Mouse (Mus musculus) right cerebral cortex, postnatal 4 days (tissue): ENCODE measurements around the gene Gm12166.
"Not testable (repeated sequence)": the region's sequence is repeated elsewhere in the genome, so short reads cannot be mapped to it uniquely, and the experiment has no call there.

Source experiments
- DNase-seq: peaks from one replicate; pipeline ENCODE4 v3.0.0-alpha.2; 2022

The Gm12166 gene

DNA sequence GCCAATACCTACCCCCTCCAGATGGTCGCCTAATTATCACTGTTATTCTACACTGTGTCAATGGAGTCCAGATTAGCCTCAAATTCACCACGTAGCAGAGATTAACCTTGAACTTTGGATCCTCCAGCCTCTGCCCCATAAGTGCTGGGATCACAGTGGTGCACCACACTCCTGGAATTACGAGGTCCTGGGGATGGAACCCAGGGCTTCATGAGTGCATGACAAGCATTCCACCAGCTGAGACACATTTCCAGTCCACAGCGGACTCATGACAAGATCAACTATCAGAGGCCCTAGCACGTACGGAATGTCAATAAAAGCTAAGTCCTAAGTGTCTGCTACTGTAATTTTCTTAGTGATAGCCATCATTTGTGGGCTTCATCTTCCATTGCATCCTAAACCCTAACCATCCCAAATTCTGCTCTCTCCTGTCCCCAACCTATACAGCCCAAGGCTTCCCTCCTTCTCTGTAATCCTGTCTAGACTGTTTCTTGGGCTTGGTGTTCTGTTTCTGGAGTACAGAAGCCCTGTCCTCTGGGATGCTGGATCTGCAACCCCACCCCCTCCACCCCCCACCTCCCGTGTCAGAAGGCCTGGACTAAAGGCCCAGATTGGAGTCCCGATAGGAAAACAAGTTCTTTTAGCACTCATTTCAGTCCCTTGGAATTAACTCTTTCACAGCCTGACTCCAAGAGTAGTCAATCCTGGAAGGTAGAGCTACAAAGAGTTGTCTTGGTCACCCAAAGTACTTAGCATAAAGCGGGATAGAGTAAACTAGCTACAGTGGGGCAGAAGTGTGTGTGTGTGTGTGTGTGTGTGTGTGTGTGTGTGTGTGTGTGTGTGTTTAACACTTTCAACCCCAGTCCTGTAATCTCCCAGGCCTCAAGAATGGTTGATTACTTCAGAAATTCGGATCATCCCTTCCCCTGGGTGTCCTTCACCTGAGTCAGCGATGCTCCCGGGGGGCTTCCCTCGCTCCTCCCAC lies 3.1 kb upstream of the Gm12166 start:
- DNase-seq: no peak

DNA sequence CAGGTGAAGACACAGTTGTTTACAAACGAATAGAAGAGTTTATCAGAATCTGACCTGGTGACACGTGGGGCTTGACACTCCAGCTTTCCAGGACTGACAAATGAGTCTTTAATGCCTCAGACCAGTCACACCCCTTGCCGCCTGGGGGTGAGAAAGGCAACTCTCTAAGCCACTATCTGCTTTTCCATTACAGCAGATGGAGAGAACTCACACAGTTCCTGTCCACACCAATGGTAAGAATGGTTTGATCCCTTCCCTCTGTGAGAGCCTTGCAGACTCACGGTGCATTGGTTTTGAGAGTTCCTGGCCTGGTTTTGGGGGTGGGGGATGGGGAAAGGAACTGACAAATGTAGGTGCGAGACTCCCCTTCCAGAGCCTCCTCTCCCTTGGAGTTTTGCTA lies 2.2 kb upstream of the Gm12166 start:
- DNase-seq: no peak

DNA sequence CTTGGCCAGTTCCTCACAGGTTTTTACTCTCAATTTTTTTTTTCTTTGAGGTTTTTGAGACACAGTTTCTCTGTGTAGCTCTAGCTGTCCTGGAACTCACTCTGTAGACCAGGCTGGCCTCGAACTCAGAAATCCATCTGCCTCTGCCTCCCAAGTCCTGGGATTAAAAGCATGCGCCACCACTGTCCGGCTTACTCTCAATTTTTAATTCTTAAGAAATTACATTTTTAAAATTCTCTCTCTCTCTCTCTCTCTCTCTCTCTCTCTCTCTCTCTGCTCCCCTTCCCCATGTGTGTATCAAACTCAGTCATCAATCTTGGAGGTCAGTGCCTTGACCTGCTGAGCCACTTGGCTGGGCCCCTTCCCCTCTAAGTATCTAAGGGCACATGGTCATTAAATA lies 1.3 kb upstream of the Gm12166 start:
- DNase-seq: not testable (repeated sequence)

DNA sequence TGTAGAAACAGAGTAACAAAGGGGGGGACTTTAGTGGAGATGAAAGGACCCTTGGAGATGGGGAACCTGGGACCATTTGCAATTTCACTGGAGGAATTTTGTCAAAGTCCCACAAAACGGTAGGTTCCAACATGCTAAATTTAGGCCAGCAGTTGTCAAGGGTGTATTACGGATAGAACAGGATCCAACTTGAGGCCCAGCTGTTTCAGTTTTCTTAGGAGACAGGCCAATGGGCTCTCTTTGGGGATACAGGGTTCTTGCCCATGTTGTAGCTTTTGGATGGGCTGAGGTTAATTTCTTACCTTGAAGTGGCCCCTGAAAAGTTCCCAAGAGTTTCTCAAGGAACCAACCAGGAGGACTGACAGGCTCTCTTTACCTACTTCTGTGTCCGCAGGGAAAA lies 4.9 kb downstream of the Gm12166 start:
- no peak for DNase-seq

DNA sequence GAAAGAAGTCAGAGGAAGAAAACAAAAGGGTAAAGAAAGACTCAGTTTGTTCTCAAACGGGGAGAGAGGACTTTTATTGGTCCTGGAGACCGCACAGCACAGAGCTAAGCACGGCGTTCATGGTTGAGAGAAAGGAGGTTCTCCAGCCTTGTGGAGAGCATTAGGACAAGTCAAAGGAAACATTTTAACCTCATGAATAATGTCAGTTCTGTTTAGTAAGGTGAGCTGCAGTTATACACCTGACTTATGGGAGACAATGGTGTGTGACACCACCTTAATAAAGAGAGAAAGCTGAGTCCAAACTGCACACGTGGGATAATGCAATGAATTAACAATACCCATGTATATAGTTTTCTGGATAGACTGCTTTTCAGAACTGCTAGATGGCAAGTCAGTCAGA lies 7.3 kb downstream of the Gm12166 start:
- no peak for DNase-seq

DNA sequence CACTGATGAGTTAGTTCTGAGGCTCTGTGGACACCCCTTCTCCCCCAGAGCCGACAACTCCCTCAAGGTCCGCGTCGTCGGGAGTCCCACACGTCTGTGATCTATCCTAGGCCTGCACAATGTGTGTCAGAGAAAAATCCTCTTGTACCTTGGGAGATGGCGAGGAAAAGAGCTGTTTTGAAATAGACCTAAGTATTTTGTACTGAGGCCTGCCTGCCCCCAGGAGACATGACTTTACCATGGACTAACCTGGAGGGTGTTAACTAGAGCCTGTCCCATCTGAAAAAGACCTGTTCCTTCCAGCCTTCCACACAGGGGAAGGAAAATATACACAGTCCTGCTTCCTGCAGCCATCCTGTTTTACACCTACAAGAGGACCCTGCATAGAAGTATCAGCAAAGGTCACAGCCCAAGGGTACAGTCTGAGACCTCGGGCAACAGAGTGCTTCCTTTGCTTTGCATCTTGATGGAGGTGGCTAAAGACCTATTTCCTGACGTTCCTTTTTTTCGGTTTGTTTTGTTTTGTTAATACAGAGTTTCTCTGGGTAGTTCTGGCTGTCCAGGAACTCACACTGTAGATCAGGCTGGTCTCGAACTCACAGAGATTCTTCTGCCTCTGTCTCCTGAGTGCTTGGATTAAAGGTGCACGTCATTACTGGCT lies 10.4 kb downstream of the Gm12166 start:
- no peak for DNase-seq

DNA sequence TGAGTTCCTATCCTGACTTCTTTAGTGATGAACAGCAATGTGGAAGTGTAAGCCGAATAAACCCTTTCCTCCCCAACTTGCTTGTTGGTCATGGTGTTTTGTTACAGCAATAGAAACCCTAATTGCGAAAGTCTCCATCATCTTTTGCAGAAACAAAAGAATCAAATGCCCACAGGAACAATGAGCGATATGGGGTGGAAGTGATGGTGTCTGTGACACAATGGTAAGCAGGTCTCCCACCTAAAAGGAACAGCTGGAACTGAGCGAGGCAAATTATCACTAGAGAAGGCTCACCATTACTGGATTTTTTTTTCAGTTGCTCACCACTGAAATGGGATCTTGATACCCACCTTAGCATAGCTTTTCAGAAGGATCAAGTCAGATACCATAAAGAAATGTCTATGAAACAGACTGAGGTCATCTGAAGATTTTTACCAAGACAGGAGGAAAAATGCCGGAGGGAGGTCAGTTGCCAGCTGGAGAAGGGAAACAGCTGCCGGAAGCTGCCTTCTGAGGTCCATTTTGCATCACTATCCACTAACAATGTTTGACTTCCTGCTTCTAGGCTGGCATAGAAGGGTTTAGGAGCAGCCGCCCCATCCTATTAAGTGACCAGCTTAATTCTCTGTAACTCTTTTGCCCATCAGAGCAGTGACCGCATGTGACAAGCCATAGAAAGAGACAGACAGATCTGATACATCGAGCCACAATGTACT lies 11.1 kb downstream of the Gm12166 start:
- DNase-seq: no peak

DNA sequence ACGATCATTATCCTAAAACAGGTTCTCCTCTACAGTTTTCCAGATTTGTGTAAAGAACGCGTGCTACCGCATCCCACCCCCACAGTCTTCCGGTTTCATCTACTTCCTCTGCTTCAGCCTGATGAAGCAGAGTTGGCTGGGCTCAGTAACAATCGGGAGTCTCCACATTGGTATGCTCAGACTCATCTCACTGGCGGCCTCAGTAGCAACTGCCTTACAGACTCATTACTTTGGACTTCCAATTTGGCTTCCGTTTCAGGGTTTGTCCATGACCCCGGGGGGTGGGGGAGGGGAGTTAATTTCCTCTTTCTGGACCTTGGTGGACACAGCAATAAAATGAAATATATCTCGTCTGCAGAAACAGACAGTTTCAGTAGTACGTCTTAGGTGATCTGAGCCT lies 12.8 kb downstream of the Gm12166 start:
- no peak for DNase-seq

DNA sequence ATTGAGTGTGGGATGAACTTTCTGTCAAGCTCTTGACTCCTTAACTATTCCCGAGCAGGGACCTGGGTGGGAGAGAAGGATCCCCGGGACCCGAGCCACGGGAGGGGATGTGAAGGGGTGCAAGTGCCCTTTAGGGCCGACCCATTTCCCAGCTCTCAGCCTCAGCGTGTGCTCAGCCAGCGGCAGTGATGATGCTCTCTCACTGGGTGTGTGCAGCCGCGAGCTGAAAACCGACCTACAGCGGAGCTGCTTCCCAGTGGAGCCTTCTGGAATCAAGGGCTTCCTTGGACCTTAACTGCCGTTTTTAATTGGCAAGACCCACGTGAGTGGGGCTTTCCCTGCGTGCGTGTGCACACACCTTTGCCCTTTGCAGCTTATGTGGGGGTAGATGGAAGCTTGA lies 13.2 kb downstream of the Gm12166 start:
- DNase-seq: no peak

DNA sequence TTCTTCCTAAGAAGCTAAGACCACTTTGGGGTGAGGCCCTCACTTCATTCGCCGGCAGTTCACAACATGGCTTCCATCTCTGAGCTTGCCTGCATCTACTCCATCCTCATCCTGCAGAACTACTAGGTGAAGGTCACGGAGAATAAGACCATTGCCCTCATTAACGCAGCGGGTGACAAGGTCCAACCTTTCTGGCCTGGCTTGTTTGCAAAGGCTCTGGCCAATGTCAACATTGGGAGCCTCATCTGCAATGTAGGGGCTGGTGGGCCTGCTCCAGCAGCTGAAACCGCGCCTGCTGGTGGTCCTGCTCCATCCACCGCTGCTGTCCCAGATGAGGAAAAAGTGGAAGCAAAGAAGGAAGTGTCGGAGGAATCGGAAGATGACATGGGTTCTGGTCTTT lies 15.7 kb downstream of the Gm12166 start:
- no peak for DNase-seq

DNA sequence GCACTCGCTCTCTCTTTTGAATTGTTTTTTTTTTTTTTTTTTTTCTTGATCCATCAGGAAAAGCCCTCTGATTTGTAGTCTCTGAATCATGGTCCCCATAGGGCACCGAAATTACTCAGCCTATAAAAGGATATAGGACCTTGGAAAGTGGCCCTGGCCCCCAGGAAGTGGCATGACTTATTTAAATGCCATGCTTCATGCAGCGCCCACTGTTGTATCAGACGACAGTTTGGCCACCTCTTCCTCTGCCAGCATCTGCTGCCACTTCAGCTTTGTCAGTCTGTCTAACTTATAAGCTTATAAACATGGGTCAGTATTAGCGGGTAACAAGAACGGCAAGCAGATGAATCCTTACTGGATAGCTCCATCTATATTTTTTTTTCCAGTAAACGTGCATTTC lies 19.2 kb downstream of the Gm12166 start:
- DNase-seq: no peak

DNA sequence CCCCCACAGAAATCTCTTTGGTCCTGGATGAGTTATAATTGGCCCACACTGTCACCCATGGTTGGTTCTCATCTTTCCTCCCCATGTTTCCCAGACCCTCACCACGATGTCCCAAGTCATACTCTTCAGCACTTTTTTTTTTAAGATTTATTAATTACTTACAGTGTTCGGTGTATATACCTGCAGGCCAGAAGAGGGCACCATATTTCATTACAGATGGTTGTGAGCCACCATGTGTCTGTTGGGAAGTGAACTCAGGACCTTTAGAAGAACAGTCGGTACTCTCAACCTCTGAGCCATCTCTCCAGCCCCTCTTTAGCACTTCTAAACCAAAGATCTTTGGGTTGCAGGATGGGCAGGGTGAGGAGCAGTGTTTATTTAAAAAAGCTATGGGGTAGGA lies 20.7 kb downstream of the Gm12166 start:
- no peak for DNase-seq

DNA sequence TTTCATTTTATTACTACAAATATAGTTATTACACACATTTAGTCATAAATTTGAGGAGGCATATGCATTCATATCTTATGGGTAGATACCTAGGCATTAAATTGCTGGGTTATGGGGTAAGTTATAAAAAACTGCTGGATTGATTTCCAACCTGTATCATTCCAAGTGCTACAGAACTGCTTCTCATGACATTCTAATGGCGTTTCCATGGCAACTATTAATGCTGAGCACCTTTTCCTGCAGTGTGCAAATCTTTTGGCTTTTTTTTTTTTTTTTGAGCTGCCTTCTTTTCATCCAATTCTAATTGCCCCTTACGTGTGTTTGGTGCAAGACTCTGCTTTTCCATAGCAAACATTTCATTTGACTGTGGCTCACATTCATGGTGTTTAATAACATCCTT lies 22.1 kb downstream of the Gm12166 start:
- DNase-seq: no peak

DNA sequence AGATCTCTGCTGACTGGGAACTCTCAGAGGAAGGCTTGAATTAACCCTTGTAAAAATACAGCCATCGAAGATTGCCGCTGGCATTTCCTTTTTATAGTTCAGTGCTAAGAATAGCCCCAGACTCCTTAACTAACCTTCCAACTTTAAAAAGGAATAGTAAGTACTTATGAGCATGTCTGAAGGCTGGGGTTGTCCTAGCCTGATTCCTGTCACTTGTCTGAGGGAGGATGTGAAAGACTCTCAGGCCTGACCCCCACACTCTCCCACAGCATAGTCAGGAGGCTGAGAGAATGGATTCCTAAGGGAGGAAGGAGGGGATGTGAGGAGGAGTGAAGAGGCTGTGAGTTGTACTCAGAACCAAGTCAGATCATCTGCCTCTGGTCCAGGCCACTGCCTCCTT lies 22.6 kb downstream of the Gm12166 start:
- no peak for DNase-seq

DNA sequence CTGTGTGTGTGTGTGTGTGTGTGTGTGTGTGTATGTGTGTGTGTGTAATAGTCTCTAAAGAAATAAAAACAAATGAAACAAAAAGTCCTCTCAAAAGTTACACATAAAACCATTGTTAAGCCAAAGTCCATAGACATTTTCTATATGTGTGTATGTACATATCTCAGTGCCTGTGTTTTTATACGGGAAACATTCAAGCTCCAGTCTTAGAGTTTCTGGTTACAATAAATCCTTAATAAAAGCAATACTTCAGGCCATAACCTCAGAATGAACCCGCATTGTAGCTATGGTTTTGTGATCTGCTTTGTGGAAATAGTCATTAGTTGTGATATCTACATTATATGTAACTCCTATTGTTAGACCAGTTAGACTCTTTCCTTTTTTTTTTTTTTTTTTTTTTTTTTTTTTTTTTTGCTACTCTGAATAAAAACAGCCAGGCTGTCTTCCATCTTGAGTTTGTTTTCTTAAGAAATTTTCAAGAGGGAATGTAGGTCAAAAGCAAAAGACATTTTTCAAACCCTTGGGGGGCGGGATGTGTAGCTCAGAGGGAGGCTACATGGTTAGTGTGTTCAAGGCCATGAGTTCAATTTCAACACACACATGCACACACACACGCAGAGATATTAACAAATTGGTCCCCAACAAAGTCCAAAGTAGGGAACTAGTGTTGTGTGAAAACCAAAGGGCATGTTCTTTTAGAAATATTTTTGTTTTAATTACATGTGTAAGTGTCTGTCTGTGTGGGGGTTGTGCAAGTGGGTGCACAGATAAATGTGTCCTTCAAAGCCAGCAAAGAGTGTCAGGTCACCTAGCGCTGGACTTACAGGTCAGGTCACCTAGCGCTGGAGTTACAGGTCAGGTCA lies 23.9 kb downstream of the Gm12166 start:
- no peak for DNase-seq

DNA sequence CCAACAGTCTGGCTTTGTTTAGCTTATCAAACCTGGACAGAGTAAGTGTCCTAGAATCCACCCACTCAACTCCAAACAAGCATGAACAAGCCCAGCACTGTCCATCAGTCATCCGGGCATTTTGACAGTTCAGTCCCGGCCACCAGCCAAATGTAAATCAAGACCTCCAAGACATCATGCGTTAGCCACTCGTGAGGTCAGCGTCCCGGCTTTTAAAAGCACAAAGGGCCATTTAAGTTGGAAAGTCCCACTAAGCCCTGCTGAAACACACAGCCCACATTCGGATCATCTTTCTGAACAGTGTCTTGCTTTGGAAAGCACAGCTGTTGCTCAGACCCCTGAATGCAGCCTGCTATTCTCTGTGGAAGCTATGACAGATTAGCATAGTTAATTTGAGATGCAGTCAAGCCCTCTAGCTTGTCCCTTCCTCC lies 26.1 kb downstream of the Gm12166 start:
- DNase-seq: no peak

DNA sequence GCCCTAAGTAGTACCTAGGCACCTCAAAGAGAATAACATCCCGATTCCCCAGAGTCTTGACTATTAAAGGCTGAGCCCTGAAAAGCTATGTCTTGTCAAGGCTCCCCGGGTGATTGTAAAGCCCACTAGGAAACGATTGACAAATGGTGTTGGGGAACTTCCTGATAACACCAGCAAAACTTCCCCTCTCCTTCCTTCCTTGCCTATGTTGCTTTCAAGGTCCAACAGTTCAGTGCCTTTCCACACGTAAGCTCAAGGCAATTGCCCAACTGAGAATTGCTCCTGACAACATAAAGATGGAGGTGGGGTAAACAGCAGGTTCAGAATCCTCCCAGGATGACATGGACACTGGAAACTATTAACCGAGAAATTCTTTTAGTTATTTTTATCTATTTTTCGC lies 29.1 kb downstream of the Gm12166 start:
- no peak for DNase-seq

DNA sequence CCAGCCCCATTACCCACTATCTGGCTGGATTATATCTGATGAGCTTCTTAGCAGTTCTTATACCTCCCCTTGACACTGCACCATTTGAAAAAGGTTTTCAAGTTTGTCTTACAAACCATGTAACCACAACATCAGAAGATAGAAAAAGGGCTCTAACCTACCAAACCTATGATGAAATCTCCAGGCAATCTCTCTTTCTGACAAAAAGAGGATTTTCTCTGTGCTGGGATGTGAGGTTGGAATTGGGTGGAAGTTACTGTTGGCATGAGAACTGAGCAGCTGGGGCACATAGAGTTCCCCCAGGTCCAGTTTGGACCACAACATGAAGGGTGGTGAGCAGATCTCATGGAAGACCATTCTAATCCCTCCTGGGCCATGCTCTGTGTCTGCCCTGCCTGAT lies 30.3 kb downstream of the Gm12166 start:
- DNase-seq: no peak

DNA sequence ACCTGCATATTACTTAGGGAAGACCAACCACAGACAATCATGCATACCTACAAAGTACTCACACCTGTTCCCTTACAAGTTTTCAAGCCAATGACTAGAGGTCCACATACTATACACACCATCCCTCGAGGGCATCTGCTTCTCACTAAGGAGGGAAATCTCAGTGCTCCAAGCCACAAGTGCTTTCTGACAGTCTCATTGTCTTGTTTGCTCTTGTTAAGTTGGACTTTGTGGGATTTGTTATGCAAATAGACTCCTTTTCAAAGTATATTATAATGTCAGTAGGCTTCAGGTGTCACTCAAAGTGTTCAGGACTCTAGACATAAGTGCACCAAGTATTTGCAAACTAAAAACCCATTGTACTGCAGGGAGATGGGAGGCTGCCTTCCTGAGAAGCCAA lies 31.9 kb downstream of the Gm12166 start:
- no peak for DNase-seq

DNA sequence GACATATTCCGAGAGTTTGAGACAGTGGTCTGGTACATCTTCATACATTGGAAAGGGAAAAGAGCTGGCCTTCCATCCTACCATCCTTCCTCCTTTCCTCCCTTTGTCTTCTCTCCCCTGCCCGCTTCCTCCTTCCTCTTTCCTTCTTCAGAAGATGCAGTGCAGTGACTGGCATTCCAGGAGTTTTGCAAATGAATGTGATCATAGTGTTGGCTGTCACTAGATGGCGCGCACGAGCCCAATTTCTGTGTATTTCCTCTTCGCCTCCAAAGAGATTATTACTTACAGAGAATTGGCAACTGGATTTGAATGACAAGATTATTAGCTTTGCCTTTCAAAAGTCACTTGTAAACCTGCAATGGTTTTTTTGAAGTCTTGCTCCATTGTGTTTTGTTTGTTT lies 36.1 kb downstream of the Gm12166 start:
- DNase-seq: peak; percentile 90
